Mouse (Mus musculus) heart, adult 8-10 months (tissue): Measurements from ENCODE around the gene Trim25. TPM values are rescaled to one million over a fixed set of nuclear protein-coding genes. Genes with fewer than 3 reads are reported as not detected.
A peak's percentile ranks its signal among the peaks of the same experiment; 100 is the strongest.

ENCODE experiments used
- DNase-seq: peaks from one replicate; pipeline ENCODE4 v3.0.0; 2022; ENCODE audit warnings: low spot score
- total RNA-seq, 4 experiments: library from RNA; stranded (reverse); gene quantifications; 2 replicates each; pipeline ENCODE4 v1.2.4; 2022

Trim25 gene
- total RNA-seq = 10 to 100 TPM; 16.8 to 21.3 (median 17.1) TPM

GRCm38 (mm10) chr11:88998974-88999722 is at the start of gene Trim25:
Gene Trim25, plus strand, starts transcription at chr11:88999376.
- peak; percentile 96 for DNase-seq

DNA sequence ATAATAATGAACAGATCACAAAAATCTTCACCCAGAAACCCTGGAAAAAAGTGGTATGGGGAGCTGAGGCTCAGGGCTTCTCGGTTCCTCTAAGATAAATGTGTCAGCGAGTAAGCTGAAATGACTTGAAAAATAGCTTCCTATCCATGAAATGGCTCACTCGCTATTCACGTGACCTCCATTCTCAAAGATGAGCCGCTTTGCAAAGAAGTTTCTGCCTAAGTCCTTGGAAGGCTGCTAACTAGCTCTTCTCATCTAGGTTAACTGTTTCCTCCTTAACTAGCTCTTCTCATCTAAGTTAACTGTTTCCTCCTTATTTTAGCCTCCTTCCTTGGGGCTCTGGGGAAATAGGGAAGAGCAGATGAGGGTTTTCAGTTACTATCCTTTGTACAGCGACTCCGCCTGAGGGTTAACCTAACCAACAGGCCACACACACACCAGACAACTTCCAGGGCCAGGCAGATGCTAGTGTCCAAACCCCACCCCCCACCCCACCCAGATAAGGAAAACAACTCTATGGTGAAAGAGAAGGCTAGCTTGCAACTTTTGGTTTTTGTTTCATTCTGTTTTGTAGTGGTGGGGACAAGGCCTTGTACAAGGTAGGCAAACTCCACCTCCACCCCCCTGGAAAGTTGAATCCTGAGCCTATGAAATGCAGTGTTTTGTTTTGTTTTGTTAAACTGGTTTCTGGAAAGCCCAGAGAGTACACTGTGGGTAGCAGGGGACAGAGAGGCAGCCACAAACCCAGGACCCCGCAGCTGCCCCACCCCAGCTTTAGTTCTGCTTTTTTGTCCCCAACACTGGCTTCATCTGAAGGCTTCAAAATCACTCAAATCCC is 49.2 kb upstream of the Trim25 start:
- DNase-seq = no peak

GRCm38 (mm10) chr11:88950640-88951250 is 48.4 kb upstream of the Trim25 start:
- no peak for DNase-seq

GRCm38 (mm10) chr11:88951576-88951975 is 47.6 kb upstream of the Trim25 start:
- DNase-seq = no peak

DNA sequence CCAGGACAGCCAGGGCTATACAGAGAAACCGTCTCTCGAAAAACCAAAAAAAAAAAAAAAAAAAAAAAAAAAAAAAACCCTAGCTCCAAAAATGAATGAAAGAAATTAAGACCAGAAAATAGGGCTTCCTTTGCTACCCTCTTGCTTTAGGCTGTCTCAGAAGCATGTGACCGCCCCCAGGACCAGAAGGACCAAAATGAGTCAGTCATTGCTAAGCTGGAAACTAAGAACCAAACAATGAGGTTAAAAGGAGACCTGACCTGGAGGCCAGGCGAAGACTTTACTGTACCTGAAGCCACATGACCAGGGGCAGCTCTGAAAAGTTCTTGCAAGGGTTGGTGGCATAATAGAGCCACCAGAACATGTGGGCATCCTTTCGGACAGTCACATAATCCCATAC is 47.1 kb upstream of the Trim25 start:
- DNase-seq = no peak

DNA sequence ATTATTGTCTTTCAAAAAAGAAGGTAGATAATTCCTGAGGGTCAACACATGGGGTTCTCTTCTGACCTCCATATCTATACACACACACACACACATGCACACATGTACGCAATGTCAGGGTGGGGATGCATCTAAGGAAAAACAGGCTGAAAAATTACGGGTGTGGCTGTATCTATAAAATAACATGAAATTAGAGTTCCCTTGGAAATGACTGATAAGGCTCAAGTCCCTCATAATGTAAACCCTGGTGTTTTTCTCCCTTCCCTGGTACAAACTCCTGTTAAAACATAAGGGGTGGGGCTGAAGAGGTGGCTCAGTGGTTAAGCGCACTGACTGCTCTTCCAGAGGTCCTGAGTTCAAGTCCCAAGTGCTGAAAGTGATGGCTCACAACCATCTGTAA is 45.6 kb upstream of the Trim25 start:
- DNase-seq = no peak

- no peak for DNase-seq
Observed at GRCm38 (mm10) chr11:88954803-88955202, 44.4 kb upstream of the Trim25 start.

GRCm38 (mm10) chr11:88955217-88955969 is 43.8 kb upstream of the Trim25 start, which contains the start of gene Scpep1:
Gene Scpep1, minus strand, starts transcription at chr11:88955465.
- peak; percentile 98 for DNase-seq

DNA sequence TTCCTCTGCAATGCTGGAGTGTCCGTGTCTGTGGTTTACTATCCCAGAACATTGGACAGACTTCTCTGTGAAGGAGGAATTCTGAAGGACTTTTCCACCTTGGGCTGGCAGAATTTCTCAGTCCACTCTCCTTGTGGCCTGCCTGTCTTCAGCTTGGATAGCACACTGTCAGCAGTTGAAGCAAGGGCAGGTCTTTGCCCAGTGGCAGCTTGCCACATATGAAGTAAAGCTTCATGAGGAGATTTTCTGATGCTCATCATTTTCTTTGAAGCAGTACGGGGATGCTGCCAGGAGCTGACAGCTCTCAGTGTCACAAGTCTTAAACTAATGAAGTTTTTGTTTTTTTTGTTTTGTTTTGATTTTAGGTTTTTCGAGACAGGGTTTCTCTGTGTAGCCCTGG is 40.3 kb upstream of the Trim25 start:
- DNase-seq = no peak

DNA sequence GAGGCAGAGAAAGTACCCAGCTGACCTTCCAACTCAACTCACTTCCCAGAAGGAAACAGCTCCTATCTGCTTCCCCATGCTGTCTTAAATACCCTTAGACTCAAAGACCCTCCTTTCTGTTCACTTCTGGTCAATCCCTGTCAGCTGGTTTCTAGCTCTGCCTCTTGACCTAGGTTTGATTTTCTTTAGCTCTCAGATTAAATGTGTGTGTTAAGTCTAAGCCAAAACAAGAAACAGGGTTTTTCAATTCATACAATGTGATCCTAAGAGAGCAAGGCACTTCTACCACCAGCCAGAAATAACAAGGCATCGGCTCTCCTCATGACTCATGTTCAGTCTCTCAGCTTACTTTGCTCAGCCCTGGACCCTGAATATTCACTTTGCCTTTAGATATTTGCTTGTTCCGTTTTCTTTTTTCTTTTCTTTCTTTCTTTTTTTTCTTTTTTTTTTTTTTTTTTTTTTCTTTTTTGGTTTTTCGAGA is 32.3 kb upstream of the Trim25 start, which contains the start of gene Elobl:
Gene Elobl (minus strand): TSS at position 51 of the 481 bp plus-strand sequence.
- DNase-seq = no peak

DNA sequence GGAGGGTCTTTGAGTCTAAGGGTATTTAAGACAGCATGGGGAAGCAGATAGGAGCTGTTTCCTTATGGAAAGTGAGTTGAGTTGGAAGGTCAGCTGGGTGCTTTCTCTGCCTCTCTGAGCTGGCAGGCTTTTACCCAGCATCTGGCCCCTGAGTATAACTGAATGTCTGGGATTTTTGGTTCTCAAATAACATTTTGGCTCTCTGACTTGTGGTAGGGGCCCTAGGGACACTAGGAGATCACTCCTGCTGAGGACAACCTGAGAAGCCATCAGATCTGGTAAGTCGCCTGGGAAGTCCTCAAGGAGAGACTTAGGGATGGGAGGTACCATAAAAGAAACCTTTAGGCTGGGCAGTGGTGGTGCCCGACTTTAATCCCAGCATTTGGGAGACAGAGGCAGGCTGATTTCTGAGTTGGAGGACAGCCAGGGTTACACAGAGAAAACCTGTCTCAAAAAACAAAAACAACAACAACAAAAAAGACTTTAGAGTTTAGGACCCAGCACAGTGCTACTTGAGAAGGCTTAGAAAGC is 28.9 kb upstream of the Trim25 start, which contains the start of gene Coil:
Gene Coil (plus strand): TSS at position 51 of the 531 bp plus-strand sequence.
- DNase-seq = no peak

GRCm38 (mm10) chr11:88973776-88974701 is 25.1 kb upstream of the Trim25 start:
- DNase-seq = peak; percentile 91

GRCm38 (mm10) chr11:88976320-88976719 is 22.9 kb upstream of the Trim25 start:
- DNase-seq = no peak

- DNase-seq = no peak
Observed at GRCm38 (mm10) chr11:88977188-88977587, 22.0 kb upstream of the Trim25 start.

- no peak for DNase-seq
Observed at GRCm38 (mm10) chr11:88981337-88981736, 17.8 kb upstream of the Trim25 start.

GRCm38 (mm10) chr11:88986616-88987015 is 12.6 kb upstream of the Trim25 start:
- no peak for DNase-seq

DNA sequence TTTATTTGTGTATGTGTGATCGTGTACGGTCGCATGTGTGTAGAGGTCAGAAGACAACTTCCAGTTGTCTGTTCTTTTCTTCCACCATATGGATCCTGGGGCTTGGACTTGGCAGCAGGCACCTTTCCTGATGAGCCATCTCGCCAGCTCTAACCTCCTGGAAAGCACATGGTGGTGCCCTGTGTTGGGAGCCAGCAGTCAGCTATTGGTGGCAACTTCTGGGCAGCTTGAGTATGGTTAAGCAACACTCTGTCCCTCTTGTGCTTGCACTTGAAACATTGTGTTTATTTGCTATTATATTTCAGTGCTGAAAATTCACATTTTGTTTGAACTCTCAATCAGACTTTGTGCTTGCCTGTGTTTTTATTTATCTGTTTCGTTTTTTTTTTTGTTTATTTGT is 10.2 kb upstream of the Trim25 start:
- DNase-seq = no peak

- DNase-seq = no peak
Observed at GRCm38 (mm10) chr11:88989530-88989929, 9.6 kb upstream of the Trim25 start.

DNA sequence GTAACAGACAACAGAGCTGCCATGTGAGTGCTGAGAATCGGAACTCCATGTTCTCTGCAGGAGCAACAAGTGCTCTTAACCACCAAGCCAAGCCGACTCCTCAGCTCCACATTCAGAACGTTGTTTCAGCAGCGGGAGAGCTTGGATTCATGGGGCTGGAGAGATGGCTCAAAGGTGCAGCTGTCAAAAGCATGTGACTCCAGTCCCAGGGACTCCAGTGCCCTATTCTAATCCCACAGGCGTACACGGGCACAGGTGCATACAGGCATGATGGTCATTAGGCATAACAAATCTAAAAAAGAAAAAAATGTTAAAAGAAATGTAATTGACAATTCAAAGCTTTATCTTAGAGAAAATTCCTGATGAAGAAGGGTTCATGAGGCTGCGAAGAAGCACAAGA is 6.0 kb upstream of the Trim25 start:
- no peak for DNase-seq

GRCm38 (mm10) chr11:88993625-88994024 is 5.6 kb upstream of the Trim25 start:
- DNase-seq = peak; percentile 81
